Mouse (Mus musculus) olfactory bulb, adult 2 months (tissue): ENCODE data around the gene Aurka.

Experiments used
- CTCF ChIP-seq: fragments of 200-500 bp; IDR thresholded peaks from 2 replicates; pipeline ENCODE4 v1.5.1; 2012; ENCODE audit warnings: low read depth, mild to moderate bottlenecking, low read length, moderate library complexity; ENCODE audit not compliant: insufficient read depth
- POLR2A ChIP-seq: fragments of 200-500 bp; IDR thresholded peaks from 2 replicates; pipeline ENCODE4 v1.6.1; 2012; ENCODE audit warnings: mild to moderate bottlenecking, low read depth, low read length, moderate library complexity; ENCODE audit not compliant: insufficient read depth

DNA sequence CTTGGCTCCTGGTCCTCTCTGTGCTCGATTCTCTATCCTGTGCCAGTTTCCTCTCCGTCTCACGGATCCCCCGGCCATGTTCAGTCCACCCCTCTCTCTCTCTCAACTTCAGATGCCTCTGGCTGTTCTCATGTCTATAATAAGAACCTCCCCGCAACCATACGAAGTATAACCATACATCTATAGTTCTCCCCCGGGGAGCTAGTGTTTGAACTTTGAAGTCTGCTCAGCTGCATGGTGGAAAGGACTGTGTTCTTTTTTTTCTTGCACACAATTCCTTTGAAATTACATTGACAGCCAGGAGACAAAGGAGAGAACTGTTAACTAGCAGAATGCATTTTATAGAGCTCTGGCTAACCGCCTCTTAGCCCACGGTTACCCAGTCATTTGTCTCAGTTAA, 15.6 kb downstream of the Aurka start:
- TF ChIP-seq CTCF (no peak), POLR2A (no peak)
